Mouse (Mus musculus) liver, embryonic 14.5 days (tissue): Measurements from ENCODE around the gene Tvp23b. TPM values are rescaled to one million over a fixed set of nuclear protein-coding genes. Genes with fewer than 3 reads are reported as not detected.

Experiments
- ATAC-seq: fragments of 200-750 bp; cut with Nextera tagmentation; 2 replicates; pipeline ENCODE4 v1.8.0; 2017; ENCODE audit warnings: moderate number of reproducible peaks, mild to moderate bottlenecking, moderate library complexity; ENCODE audit not compliant: insufficient read depth
- DNase-seq, 3 experiments: peaks; one replicate each; pipeline ENCODE4 v3.0.0-alpha.2; 2012 to 2013; ENCODE audit warnings: low read depth in 3 of 3, low spot score in 3 of 3
- H3K27ac ChIP-seq: fragments of 300-500 bp; sonication (generic); 2 replicates; pipeline ENCODE4 v1.5.1; 2014; ENCODE audit warnings: moderate library complexity, mild to moderate bottlenecking, control low read depth, inconsistent platforms
- H3K27me3 ChIP-seq: fragments of 300-500 bp; sonication (generic); 2 replicates; pipeline ENCODE4 v1.6.1; 2014; ENCODE audit warnings: mild to moderate bottlenecking, low read length, moderate library complexity; ENCODE audit not compliant: control insufficient read depth, insufficient read depth
- H3K36me3 ChIP-seq: fragments of 300-500 bp; sonication (generic); replicated peaks from 2 replicates; pipeline ENCODE4 v1.6.1; 2014; ENCODE audit warnings: low read depth; ENCODE audit not compliant: control insufficient read depth, insufficient read depth
- H3K4me1 ChIP-seq, 2 experiments: fragments of 200-500 bp in 1 of 2; fragments of 300-500 bp in 1 of 2; sonication (generic) in 1 of 2; replicated peaks; 2 replicates each; pipeline ENCODE4 v1.6.1; 2012 to 2014; ENCODE audit warnings: antibody characterized with exemption in 1 of 2, inconsistent platforms in 1 of 2, low read length in 1 of 2; ENCODE audit not compliant: control insufficient read depth in 2 of 2, insufficient read depth in 2 of 2
- H3K4me2 ChIP-seq: fragments of 300-500 bp; sonication (generic); 2 replicates; pipeline ENCODE4 v1.6.1; 2014; ENCODE audit warnings: low read depth, mild to moderate bottlenecking, control low read depth, moderate library complexity
- H3K4me3 ChIP-seq, 2 experiments: fragments of 200-500 bp in 1 of 2; fragments of 300-500 bp in 1 of 2; sonication (generic) in 1 of 2; 2 replicates each; pipeline ENCODE4 v1.5.1; 2012 to 2014; ENCODE audit warnings: low read depth in 2 of 2, low read length in 2 of 2, mild to moderate bottlenecking in 2 of 2, control low read depth in 1 of 2, inconsistent platforms in 1 of 2, moderate library complexity in 1 of 2; ENCODE audit not compliant: insufficient read depth in 1 of 2
- H3K9ac ChIP-seq: fragments of 300-500 bp; sonication (generic); replicated peaks from 2 replicates; pipeline ENCODE4 v1.6.1; 2014; ENCODE audit warnings: mild to moderate bottlenecking, control low read depth, moderate library complexity
- H3K9me3 ChIP-seq: fragments of 300-500 bp; sonication (generic); 2 replicates; pipeline ENCODE4 v1.6.1; 2016; ENCODE audit warnings: low read length, mixed read lengths; ENCODE audit not compliant: control insufficient read depth
- CTCF ChIP-seq: IDR thresholded peaks from 2 replicates; pipeline ENCODE4 v1.5.1; 2016; ENCODE audit warnings: antibody characterized with exemption, low read depth, control low read depth
- EP300 ChIP-seq: IDR thresholded peaks from 2 replicates; pipeline ENCODE4 v1.6.1; 2016; ENCODE audit warnings: antibody characterized with exemption, low read depth
- WGBS: fragments of 180-500 bp; shearing (Covaris S2); extraction: QIAGEN DNeasy Blood & Tissue Kit; methylation state at CpG from one replicate; pipeline ENCODE4 v1.1.7; 2014; ENCODE audit not compliant: insufficient replicate concordance; 5-methylcytosine and 5-hydroxymethylcytosine counted together
- polyA plus RNA-seq, 2 experiments: library from polyadenylated mRNA; depleted of rRNA in 1 of 2; stranded (reverse) in 1 of 2; unstranded in 1 of 2; fragments of >200 nt; fragmentation: Nextera tagmentation in 1 of 2; extraction: Ambion mirVana in 1 of 2; gene quantifications; 2 replicates each; pipeline versions ENCODE4 v1.2.1 to v1.2.3; 2012 to 2014

Gene Tvp23b
- polyA plus RNA-seq, 2 experiments = 12.9 to 25.3 TPM

DNA sequence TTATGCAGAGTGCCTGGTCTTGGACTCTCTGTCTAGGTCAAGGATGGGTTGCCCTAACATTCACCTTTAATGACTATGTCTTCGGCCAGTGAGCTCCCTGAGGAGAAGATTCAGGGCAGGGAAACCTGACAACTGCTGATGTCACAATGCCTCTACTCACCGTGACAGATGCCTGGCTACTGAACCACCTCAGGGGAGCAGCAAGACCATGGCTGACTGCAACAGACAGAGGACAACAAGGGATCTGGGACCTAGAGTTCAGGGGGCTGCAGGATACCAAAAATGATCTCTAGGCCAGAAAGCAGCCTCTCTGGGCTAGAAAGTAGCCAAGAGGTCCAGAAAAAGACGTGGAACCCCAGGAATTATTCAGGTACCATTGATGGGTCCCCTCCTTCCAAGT lies 71.8 kb downstream of the Tvp23b start, which contains the start of gene Cdrt4:
Gene Cdrt4, plus strand, starts transcription at position 182 of the 400 bp plus-strand sequence.
- no peaks in the 10 kb centered on the region for H3K9me3 ChIP-seq
- DNase-seq (no peak), ATAC-seq (no peak)
- H3K4me3 ChIP-seq = no peak within 1 kb of the TSS
- H3K27me3 ChIP-seq = no peaks in the 10 kb centered on the region
- TF ChIP-seq EP300 = no peak
- no peak for TF ChIP-seq CTCF
- H3K9ac ChIP-seq = no peak within 1 kb of the TSS
- H3K4me2 ChIP-seq = no peak within 1 kb of the TSS
- H3K27ac ChIP-seq = no peak within 1 kb of the TSS
- no peaks in the 10 kb centered on the region for H3K4me1 ChIP-seq
- no peaks in the 10 kb centered on the region for H3K36me3 ChIP-seq
- 53% methylated on average over 3 of the region's 3 CpGs for WGBS

DNA sequence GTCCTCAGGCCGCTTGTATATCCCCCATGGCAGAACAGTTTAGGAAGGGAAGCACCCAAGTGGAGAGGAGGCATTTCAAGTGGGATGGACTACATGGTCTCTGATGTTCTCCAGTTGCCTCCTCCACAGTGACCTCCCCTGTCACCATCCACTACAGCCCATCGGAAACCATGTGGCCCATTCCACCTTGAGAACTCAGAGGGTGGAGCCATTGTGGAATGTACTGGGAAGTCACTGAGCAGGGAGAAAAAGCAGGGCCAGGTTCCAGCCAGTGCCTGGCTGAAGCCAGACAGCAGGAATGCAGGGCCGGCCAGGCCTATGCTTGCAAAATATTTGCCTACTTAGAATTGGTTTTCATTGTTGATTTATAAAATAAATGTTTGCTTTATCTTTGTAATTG lies 75.5 kb downstream of the Tvp23b start:
- ATAC-seq (no peak), DNase-seq (no peak)
- Histone ChIP-seq H3K4me2 (no peak overlapping the region), H3K27me3 (no peaks in the 10 kb centered on the region), H3K9ac (no peak overlapping the region), H3K27ac (no peak overlapping the region), H3K4me1 (no peaks in the 10 kb centered on the region), H3K36me3 (no peaks in the 10 kb centered on the region), H3K9me3 (no peaks in the 10 kb centered on the region), H3K4me3 (no peak overlapping the region)
- 70% methylated on average over 3 of the region's 3 CpGs for WGBS
- TF ChIP-seq EP300 (no peak), CTCF (no peak)

DNA sequence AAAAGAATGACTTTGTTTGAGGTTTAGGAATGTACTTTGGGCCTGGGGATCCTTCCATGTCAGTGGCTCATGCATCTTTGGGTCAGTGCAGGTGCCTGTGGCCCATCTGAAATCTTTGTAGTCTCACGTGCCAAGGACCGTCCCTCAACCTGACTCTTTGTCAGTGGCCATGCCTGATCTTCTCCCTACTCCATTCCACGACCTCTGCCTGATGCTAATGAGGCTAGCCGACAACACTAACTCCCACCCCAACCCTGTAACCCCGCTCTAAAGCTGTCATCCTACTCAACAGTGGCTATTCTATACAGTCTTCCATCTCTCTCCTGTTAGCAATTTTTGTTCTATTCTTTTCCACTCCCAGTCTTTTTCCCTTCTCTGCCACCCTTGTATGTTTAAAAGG lies 75.9 kb downstream of the Tvp23b start:
- Histone ChIP-seq H3K9ac (no peak overlapping the region), H3K36me3 (no peaks in the 10 kb centered on the region), H3K9me3 (no peaks in the 10 kb centered on the region), H3K4me3 (no peak overlapping the region), H3K4me1 (no peaks in the 10 kb centered on the region), H3K27ac (no peak overlapping the region), H3K4me2 (no peak overlapping the region), H3K27me3 (no peaks in the 10 kb centered on the region)
- ATAC-seq (no peak), DNase-seq (no peak)
- TF ChIP-seq EP300 = no peak
- no peak for TF ChIP-seq CTCF
- 56% methylated on average over 5 of the region's 5 CpGs for WGBS

DNA sequence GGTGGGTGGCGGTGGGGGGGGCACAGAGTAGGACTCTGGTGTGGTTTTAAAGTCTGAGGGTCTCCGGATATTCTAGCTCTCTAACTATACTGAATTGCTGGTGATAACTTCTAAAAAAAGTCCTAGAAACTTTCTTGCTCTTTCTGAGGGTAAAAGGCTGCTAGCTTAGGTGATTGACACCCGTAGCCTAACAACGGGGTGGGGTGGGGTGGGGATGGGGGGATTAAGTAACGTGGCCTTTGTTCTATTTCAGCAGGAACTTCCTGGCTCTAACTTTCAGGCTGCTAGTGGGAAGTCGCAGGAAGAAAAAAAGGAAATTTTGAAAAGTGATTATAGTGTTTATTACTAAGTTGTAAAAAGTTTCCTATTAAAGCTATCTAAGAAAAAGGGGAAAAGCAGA lies 76.5 kb downstream of the Tvp23b start:
- no peak for TF ChIP-seq CTCF
- TF ChIP-seq EP300 = no peak
- Histone ChIP-seq H3K4me3 (no peak overlapping the region), H3K4me2 (no peak overlapping the region), H3K9me3 (no peaks in the 10 kb centered on the region), H3K27me3 (no peaks in the 10 kb centered on the region), H3K9ac (no peak overlapping the region), H3K36me3 (no peaks in the 10 kb centered on the region), H3K4me1 (no peaks in the 10 kb centered on the region), H3K27ac (no peak overlapping the region)
- DNase-seq (no peak), ATAC-seq (no peak)
- WGBS = 22% methylated on average over 6 of the region's 6 CpGs

DNA sequence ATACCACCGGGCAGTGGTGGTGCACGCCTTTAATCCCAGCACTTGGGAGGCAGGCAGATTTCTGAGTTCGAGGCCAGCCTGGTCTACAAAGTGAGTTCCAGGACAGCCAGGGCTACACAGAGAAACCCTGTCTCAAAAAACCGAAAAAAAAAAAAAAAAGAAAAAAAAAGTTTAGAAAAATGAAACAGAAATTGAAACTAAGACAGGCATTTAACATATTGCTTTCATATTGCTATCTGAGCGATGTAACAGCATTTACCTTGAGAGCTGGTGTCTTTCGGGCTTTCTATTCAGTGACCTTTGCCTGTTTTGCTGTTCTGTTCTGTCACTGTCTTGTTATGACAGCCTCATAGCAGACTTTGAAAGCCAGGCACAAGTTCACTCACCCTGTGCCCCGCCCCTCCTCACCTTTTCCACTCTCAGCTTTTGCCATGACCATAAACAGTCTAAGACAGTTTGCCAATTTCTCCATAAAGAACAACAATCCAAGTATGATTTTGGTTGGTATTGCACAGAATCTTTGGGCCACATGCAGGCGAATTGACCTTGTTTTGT lies 78.4 kb downstream of the Tvp23b start:
- no peaks in the 10 kb centered on the region for H3K9me3 ChIP-seq

More for the DNA sequence above, 78.4 kb downstream of the Tvp23b start:
- ATAC-seq = no peak
- no peak for DNase-seq
- no peak overlapping the region for H3K4me3 ChIP-seq
- no peak overlapping the region for H3K9ac ChIP-seq
- no peak for TF ChIP-seq CTCF
- TF ChIP-seq EP300 = no peak
- WGBS = 60% methylated on average over 8 of the region's 8 CpGs
- H3K27me3 ChIP-seq = no peaks in the 10 kb centered on the region
- no peak overlapping the region for H3K4me2 ChIP-seq
- H3K4me1 ChIP-seq = no peaks in the 10 kb centered on the region
- no peak overlapping the region for H3K27ac ChIP-seq
- no peaks in the 10 kb centered on the region for H3K36me3 ChIP-seq
